In genomic region chr11:72142889-72143288, GRCm38 (mm10) we compare ENCODE assay signal across 10 mouse cellular contexts. TPM values are rescaled to one million over a fixed set of nuclear protein-coding genes. Genes with fewer than 3 reads are reported as not detected.
DNase-seq lines count a peak whose midpoint lies in the region; ATAC-seq and TF ChIP-seq lines count a peak whose summit lies in the region.
"Had no signal": no experiment of that assay in that cellular context is flagged by ENCODE, and none has a peak within 500 bp of the region (broad histone marks: within the 10 kb centered on the region; RNA-seq: fewer than 3 reads in every experiment).

No protein-coding gene starts in this region.

- H3K36me3 ChIP-seq in neural tube, embryonic 13.5 days, result no peaks in the 10 kb centered on the region
- H3K36me3 ChIP-seq in midbrain, postnatal 0 days (ENCODE audit: insufficient read depth, low read length), result no peaks in the 10 kb centered on the region

- peak overlapping the region; percentile 62 for H3K27ac ChIP-seq in neural tube, embryonic 13.5 days (replicated peaks)
- no peak overlapping the region for H3K27ac ChIP-seq in midbrain, postnatal 0 days (ENCODE audit: low read depth, low read length)
- H3K27ac ChIP-seq: kidney, postnatal 0 days had no signal

- peaks cover 30% of the 10 kb centered on the region for H3K4me1 ChIP-seq in neural tube, embryonic 13.5 days (replicated peaks)
- no peaks in the 10 kb centered on the region; the same call in 1 of the 2 replicates for H3K4me1 ChIP-seq in midbrain, postnatal 0 days (ENCODE audit: insufficient read depth, low read length)

- H3K27me3 ChIP-seq in neural tube, embryonic 13.5 days, result peaks cover 11% of the 10 kb centered on the region
- H3K27me3 ChIP-seq in midbrain, postnatal 0 days (ENCODE audit: insufficient read depth, low read length), result no peaks in the 10 kb centered on the region

- H3K9me3 ChIP-seq in neural tube, embryonic 13.5 days, result no peaks in the 10 kb centered on the region
- no peaks in the 10 kb centered on the region for H3K9me3 ChIP-seq in midbrain, postnatal 0 days (ENCODE audit: low read length)

- no peak for DNase-seq in neural tube, embryonic 10.5 days (ENCODE audit: extremely low spot score, low spot score)
- peak; percentile 71 for DNase-seq in ZHBTc4 (ENCODE audit: low read depth, low spot score)
- DNase-seq in kidney, postnatal 14 days, result peak; percentile 65
- DNase-seq in midbrain, postnatal 0 days (ENCODE audit: low spot score), result no peak
- DNase-seq in cerebellum, postnatal 25 days, result no peak
- DNase-seq in layer of hippocampus, postnatal 14 days (ENCODE audit: low spot score in 2 of 2), result no peak

- H3K9ac ChIP-seq in neural tube, embryonic 13.5 days, result peak overlapping the region; percentile 53
- 0 out of 2 replicates have a peak overlapping the region, but pooled peaks have one; percentile 9 for H3K9ac ChIP-seq in midbrain, postnatal 0 days (replicated peaks; ENCODE audit: low read length, poor library complexity, severe bottlenecking)

- TF ChIP-seq CTCF in midbrain, postnatal 0 days (IDR thresholded peaks at IDR 0.05), result no peak

- 0 out of 2 replicates have a peak, but pooled peaks have one; percentile 20 for ATAC-seq in neural tube, embryonic 13.5 days (ENCODE audit: low read depth)
- ATAC-seq in midbrain, postnatal 0 days (ENCODE audit: low FRiP score), result no peak
- no peak for ATAC-seq in megakaryocyte progenitor cell, adult 5-6 weeks (replicated peaks; ENCODE audit: poor library complexity)

- H3K4me2 ChIP-seq in neural tube, embryonic 13.5 days, result no peak overlapping the region
- no peak overlapping the region for H3K4me2 ChIP-seq in midbrain, postnatal 0 days (ENCODE audit: low read depth, low read length, poor library complexity, severe bottlenecking)

- no peak overlapping the region for H3K4me3 ChIP-seq in neural tube, embryonic 13.5 days
- H3K4me3 ChIP-seq in midbrain, postnatal 0 days (ENCODE audit: low read depth, low read length), result no peak overlapping the region
- H3K4me3 ChIP-seq: erythroblast, embryonic 14.5 days had no signal

- 47% methylated on average over 10 of the region's 10 CpGs for WGBS in neural tube, embryonic 13.5 days
- 31% methylated on average over 10 of the region's 10 CpGs for WGBS in midbrain, postnatal 0 days

RNA-seq across cellular contexts. Expression of gene Pitpnm3, which starts 7.3 kb away (rescaled TPM):
- 1.8 and 2.1 TPM in 2 replicates for polyA plus RNA-seq in neural tube, embryonic 13.5 days (2015; fragmentation: Nextera tagmentation; extraction: Ambion mirVana)
- total RNA-seq in midbrain, postnatal 0 days (2014; rRNA removed), result 29.6 and 33.0 TPM in 2 replicates
- polyA plus RNA-seq in midbrain, postnatal 0 days (2015; fragmentation: Nextera tagmentation; extraction: Ambion mirVana), result 7.2 and 7.9 TPM in 2 replicates
- total RNA-seq in megakaryocyte progenitor cell, adult 5-6 weeks (2015), result not detected in 2 replicates
- not detected in 2 replicates for total RNA-seq in megakaryocyte progenitor cell, adult 5-6 weeks (2017)
- 10 to 100 TPM; 20.9 to 22.2 TPM for total RNA-seq in layer of hippocampus, postnatal 14 days (2021)
- polyA plus RNA-seq: erythroblast, embryonic 14.5 days had no signal

Comparison
In these comparisons a context has a peak if more than half of its experiments do, and no peak if none do; other contexts are left out.
1. DNase-seq: peak in ZHBTc4 (single experiment) and kidney, postnatal 14 days (single experiment); none in neural tube, embryonic 10.5 days (single experiment), midbrain, postnatal 0 days (single experiment), cerebellum, postnatal 25 days (0 of 2) and layer of hippocampus, postnatal 14 days (0 of 2).
2. RNA of gene Pitpnm3, which starts 7.3 kb away (total RNA-seq): 29.6 to 33.0 TPM in midbrain, postnatal 0 days and 20.9 to 22.2 TPM in layer of hippocampus, postnatal 14 days; not detected in megakaryocyte progenitor cell, adult 5-6 weeks; every median in the first group is over 10 times any median in the second.